Mouse (Mus musculus) lung, postnatal 25 days (tissue): Measurements from ENCODE around the gene Nudt10.
"Not testable (repeated sequence)": the region's sequence is repeated elsewhere in the genome, so short reads cannot be mapped to it uniquely, and the experiment has no call there.

Source experiments
- DNase-seq: peaks from one replicate; pipeline ENCODE4 v3.0.0; 2022; ENCODE audit warnings: low spot score

Gene Nudt10

GRCm38 (mm10) chrX:6172823-6173640 lies at the start of gene Nudt10:
Gene Nudt10 (minus strand): TSS chrX:6173015.
- not testable (repeated sequence) for DNase-seq

- DNase-seq: not testable (repeated sequence)
Measured at GRCm38 (mm10) chrX:6172136-6172822, 536 bp downstream of the Nudt10 start.

- DNase-seq: no peak
Measured at GRCm38 (mm10) chrX:6171718-6172117, 1.1 kb downstream of the Nudt10 start.
